Mouse (Mus musculus) testis, adult 2 months (tissue): ENCODE results near the gene Map3k14.

Source experiments
- CTCF ChIP-seq: fragments of 200-500 bp; IDR thresholded peaks from 2 replicates; pipeline ENCODE4 v1.5.1; 2012; ENCODE audit warnings: low read depth, mild to moderate bottlenecking, inconsistent platforms, low read length, moderate library complexity; ENCODE audit not compliant: control insufficient read depth, insufficient read depth, insufficient replicate concordance
- POLR2A ChIP-seq: fragments of 200-500 bp; IDR thresholded peaks from 2 replicates; pipeline ENCODE4 v1.6.1; 2012; ENCODE audit warnings: low read depth, mild to moderate bottlenecking, inconsistent platforms, low read length, moderate library complexity; ENCODE audit not compliant: control insufficient read depth

- no peak for TF ChIP-seq CTCF
- no peak for TF ChIP-seq POLR2A
Observed at GRCm38 (mm10) chr11:103173041-103173770, 94.1 kb downstream of the Map3k14 start.
